Mouse (Mus musculus): ENCODE data around the gene Gm9195.

GRCm38 (mm10) chr14:72466384-72466783, 25.3 kb downstream of the Gm9195 start:
- TF ChIP-seq CTCF (IDR thresholded peaks at IDR 0.05; ENCODE audit: low read depth) (no peak), EP300 (IDR thresholded peaks at IDR 0.05; ENCODE audit: low read depth) (no peak)

Measured in liver, postnatal 0 days (tissue).